Mouse (Mus musculus): Measurements from ENCODE around the gene Kcna6. TPM values are rescaled to one million over a fixed set of nuclear protein-coding genes. Genes with fewer than 3 reads are reported as not detected.

Kcna6 gene
- polyA plus RNA-seq, 1 experiment from 2014 or later = 0.98 TPM

- Histone ChIP-seq H3K9ac (ENCODE audit: low read length) (no peak overlapping the region), H3K36me3 (ENCODE audit: control insufficient read depth, insufficient read depth) (no peaks in the 10 kb centered on the region), H3K9me3 (replicated peaks; ENCODE audit: control insufficient read depth, low read length) (peaks cover 4% of the 10 kb centered on the region), H3K4me3 (ENCODE audit: low read length) (no peak overlapping the region), H3K27me3 (ENCODE audit: control insufficient read depth, insufficient read depth, low read length) (peaks cover 50% of the 10 kb centered on the region), H3K27ac (ENCODE audit: low read length) (no peak overlapping the region), H3K4me1 (ENCODE audit: control insufficient read depth, insufficient read depth, low read length) (peaks cover 8% of the 10 kb centered on the region; the same call in 1 of the 2 replicates), H3K4me2 (ENCODE audit: low read depth, low read length) (no peak overlapping the region)
- no peak for ATAC-seq (replicated peaks; ENCODE audit: extremely low read depth, insufficient read depth, low FRiP score)
- 57% methylated on average over 3 of the region's 3 CpGs for WGBS
Measured at GRCm38 (mm10) chr6:126742610-126743009, 2.1 kb upstream of the Kcna6 start.

- WGBS = 1% methylated on average over 67 of the region's 67 CpGs
- no peak for ATAC-seq (replicated peaks; ENCODE audit: extremely low read depth, insufficient read depth, low FRiP score)
- peaks cover 4% of the 10 kb centered on the region for H3K9me3 ChIP-seq (replicated peaks; ENCODE audit: control insufficient read depth, low read length)
- peak overlapping the region; percentile 55 for H3K4me3 ChIP-seq (ENCODE audit: low read length)
- H3K27me3 ChIP-seq (ENCODE audit: control insufficient read depth, insufficient read depth, low read length) = peaks cover 55% of the 10 kb centered on the region
- no peaks in the 10 kb centered on the region for H3K36me3 ChIP-seq (ENCODE audit: control insufficient read depth, insufficient read depth)
- peak overlapping the region; percentile 62 for H3K9ac ChIP-seq (ENCODE audit: low read length)
- H3K4me2 ChIP-seq (ENCODE audit: low read depth, low read length) = peak overlapping the region; percentile 67
- H3K4me1 ChIP-seq (ENCODE audit: control insufficient read depth, insufficient read depth, low read length) = peaks cover 8% of the 10 kb centered on the region; the same call in 1 of the 2 replicates
- H3K27ac ChIP-seq (ENCODE audit: low read length) = no peak overlapping the region
Measured at GRCm38 (mm10) chr6:126739326-126740210, 906 bp downstream of the Kcna6 start.

GRCm38 (mm10) chr6:126736996-126737395 lies 3.5 kb downstream of the Kcna6 start:
- Histone ChIP-seq H3K9ac (ENCODE audit: low read length) (no peak overlapping the region), H3K4me3 (ENCODE audit: low read length) (no peak overlapping the region), H3K4me1 (ENCODE audit: control insufficient read depth, insufficient read depth, low read length) (peaks cover 8% of the 10 kb centered on the region; the same call in 1 of the 2 replicates), H3K27me3 (ENCODE audit: control insufficient read depth, insufficient read depth, low read length) (peaks cover 46% of the 10 kb centered on the region), H3K27ac (ENCODE audit: low read length) (no peak overlapping the region), H3K36me3 (ENCODE audit: control insufficient read depth, insufficient read depth) (no peaks in the 10 kb centered on the region), H3K4me2 (ENCODE audit: low read depth, low read length) (no peak overlapping the region), H3K9me3 (replicated peaks; ENCODE audit: control insufficient read depth, low read length) (no peaks in the 10 kb centered on the region)
- ATAC-seq (replicated peaks; ENCODE audit: extremely low read depth, insufficient read depth, low FRiP score) = no peak
- 61% methylated on average over 4 of the region's 4 CpGs for WGBS

GRCm38 (mm10) chr6:126735806-126736205 lies 4.7 kb downstream of the Kcna6 start:
- Histone ChIP-seq H3K4me3 (ENCODE audit: low read length) (no peak overlapping the region), H3K27ac (ENCODE audit: low read length) (no peak overlapping the region), H3K9me3 (replicated peaks; ENCODE audit: control insufficient read depth, low read length) (no peaks in the 10 kb centered on the region), H3K4me1 (ENCODE audit: control insufficient read depth, insufficient read depth, low read length) (peaks cover 8% of the 10 kb centered on the region; the same call in 1 of the 2 replicates), H3K9ac (ENCODE audit: low read length) (no peak overlapping the region), H3K4me2 (ENCODE audit: low read depth, low read length) (no peak overlapping the region), H3K27me3 (ENCODE audit: control insufficient read depth, insufficient read depth, low read length) (peaks cover 37% of the 10 kb centered on the region), H3K36me3 (ENCODE audit: control insufficient read depth, insufficient read depth) (no peaks in the 10 kb centered on the region)
- ATAC-seq (replicated peaks; ENCODE audit: extremely low read depth, insufficient read depth, low FRiP score) = no peak
- WGBS = 58% methylated on average over 3 of the region's 3 CpGs

GRCm38 (mm10) chr6:126732645-126733044 lies 7.8 kb downstream of the Kcna6 start:
- Histone ChIP-seq H3K4me3 (ENCODE audit: low read length) (no peak overlapping the region), H3K9me3 (replicated peaks; ENCODE audit: control insufficient read depth, low read length) (no peaks in the 10 kb centered on the region), H3K4me1 (ENCODE audit: control insufficient read depth, insufficient read depth, low read length) (no peaks in the 10 kb centered on the region), H3K27ac (ENCODE audit: low read length) (no peak overlapping the region), H3K36me3 (ENCODE audit: control insufficient read depth, insufficient read depth) (no peaks in the 10 kb centered on the region), H3K27me3 (ENCODE audit: control insufficient read depth, insufficient read depth, low read length) (peaks cover 6% of the 10 kb centered on the region), H3K4me2 (ENCODE audit: low read depth, low read length) (no peak overlapping the region), H3K9ac (ENCODE audit: low read length) (no peak overlapping the region)
- 76% methylated on average over 6 of the region's 6 CpGs for WGBS
- ATAC-seq (replicated peaks; ENCODE audit: extremely low read depth, insufficient read depth, low FRiP score) = no peak

- Histone ChIP-seq H3K9ac (ENCODE audit: low read length) (no peak overlapping the region), H3K4me2 (ENCODE audit: low read depth, low read length) (no peak overlapping the region), H3K27me3 (ENCODE audit: control insufficient read depth, insufficient read depth, low read length) (no peaks in the 10 kb centered on the region), H3K4me1 (ENCODE audit: control insufficient read depth, insufficient read depth, low read length) (no peaks in the 10 kb centered on the region), H3K9me3 (replicated peaks; ENCODE audit: control insufficient read depth, low read length) (no peaks in the 10 kb centered on the region), H3K4me3 (ENCODE audit: low read length) (no peak overlapping the region), H3K27ac (ENCODE audit: low read length) (no peak overlapping the region), H3K36me3 (ENCODE audit: control insufficient read depth, insufficient read depth) (no peaks in the 10 kb centered on the region)
- WGBS = 80% methylated on average over 8 of the region's 8 CpGs
- ATAC-seq (replicated peaks; ENCODE audit: extremely low read depth, insufficient read depth, low FRiP score) = no peak
Measured at GRCm38 (mm10) chr6:126728803-126729202, 11.7 kb downstream of the Kcna6 start.

- no peak for ATAC-seq (replicated peaks; ENCODE audit: extremely low read depth, insufficient read depth, low FRiP score)
- H3K27me3 ChIP-seq (ENCODE audit: control insufficient read depth, insufficient read depth, low read length) = no peaks in the 10 kb centered on the region
- H3K9ac ChIP-seq (ENCODE audit: low read length) = no peak overlapping the region
- H3K36me3 ChIP-seq (ENCODE audit: control insufficient read depth, insufficient read depth) = no peaks in the 10 kb centered on the region
- no peaks in the 10 kb centered on the region for H3K9me3 ChIP-seq (replicated peaks; ENCODE audit: control insufficient read depth, low read length)
- no peaks in the 10 kb centered on the region for H3K4me1 ChIP-seq (ENCODE audit: control insufficient read depth, insufficient read depth, low read length)
- 57% methylated on average over 12 of the region's 12 CpGs for WGBS
- H3K27ac ChIP-seq (ENCODE audit: low read length) = no peak overlapping the region
- no peak overlapping the region for H3K4me2 ChIP-seq (ENCODE audit: low read depth, low read length)
- H3K4me3 ChIP-seq (ENCODE audit: low read length) = no peak overlapping the region
Measured at GRCm38 (mm10) chr6:126718423-126719087, 21.9 kb downstream of the Kcna6 start.

- Histone ChIP-seq H3K9me3 (replicated peaks; ENCODE audit: control insufficient read depth, low read length) (no peaks in the 10 kb centered on the region), H3K4me1 (ENCODE audit: control insufficient read depth, insufficient read depth, low read length) (no peaks in the 10 kb centered on the region), H3K4me3 (ENCODE audit: low read length) (no peak overlapping the region), H3K27me3 (ENCODE audit: control insufficient read depth, insufficient read depth, low read length) (peaks cover 6% of the 10 kb centered on the region; the same call in 1 of the 2 replicates), H3K27ac (ENCODE audit: low read length) (no peak overlapping the region), H3K9ac (ENCODE audit: low read length) (no peak overlapping the region), H3K36me3 (ENCODE audit: control insufficient read depth, insufficient read depth) (no peaks in the 10 kb centered on the region), H3K4me2 (ENCODE audit: low read depth, low read length) (no peak overlapping the region)
- no peak for ATAC-seq (replicated peaks; ENCODE audit: extremely low read depth, insufficient read depth, low FRiP score)
- 69% methylated on average over 6 of the region's 6 CpGs for WGBS
Measured at GRCm38 (mm10) chr6:126712531-126712930, 27.9 kb downstream of the Kcna6 start.

GRCm38 (mm10) chr6:126705936-126706335 lies 34.5 kb downstream of the Kcna6 start:
- WGBS = 48% methylated on average over 6 of the region's 6 CpGs
- Histone ChIP-seq H3K36me3 (ENCODE audit: control insufficient read depth, insufficient read depth) (no peaks in the 10 kb centered on the region), H3K9ac (ENCODE audit: low read length) (no peak overlapping the region), H3K9me3 (replicated peaks; ENCODE audit: control insufficient read depth, low read length) (no peaks in the 10 kb centered on the region), H3K4me1 (ENCODE audit: control insufficient read depth, insufficient read depth, low read length) (no peaks in the 10 kb centered on the region), H3K4me3 (ENCODE audit: low read length) (no peak overlapping the region), H3K27me3 (ENCODE audit: control insufficient read depth, insufficient read depth, low read length) (peaks cover 39% of the 10 kb centered on the region), H3K4me2 (ENCODE audit: low read depth, low read length) (no peak overlapping the region), H3K27ac (ENCODE audit: low read length) (no peak overlapping the region)
- no peak for ATAC-seq (replicated peaks; ENCODE audit: extremely low read depth, insufficient read depth, low FRiP score)
